Comparison of ENCODE assay signal across 10 mouse cellular contexts in the genomic region with DNA sequence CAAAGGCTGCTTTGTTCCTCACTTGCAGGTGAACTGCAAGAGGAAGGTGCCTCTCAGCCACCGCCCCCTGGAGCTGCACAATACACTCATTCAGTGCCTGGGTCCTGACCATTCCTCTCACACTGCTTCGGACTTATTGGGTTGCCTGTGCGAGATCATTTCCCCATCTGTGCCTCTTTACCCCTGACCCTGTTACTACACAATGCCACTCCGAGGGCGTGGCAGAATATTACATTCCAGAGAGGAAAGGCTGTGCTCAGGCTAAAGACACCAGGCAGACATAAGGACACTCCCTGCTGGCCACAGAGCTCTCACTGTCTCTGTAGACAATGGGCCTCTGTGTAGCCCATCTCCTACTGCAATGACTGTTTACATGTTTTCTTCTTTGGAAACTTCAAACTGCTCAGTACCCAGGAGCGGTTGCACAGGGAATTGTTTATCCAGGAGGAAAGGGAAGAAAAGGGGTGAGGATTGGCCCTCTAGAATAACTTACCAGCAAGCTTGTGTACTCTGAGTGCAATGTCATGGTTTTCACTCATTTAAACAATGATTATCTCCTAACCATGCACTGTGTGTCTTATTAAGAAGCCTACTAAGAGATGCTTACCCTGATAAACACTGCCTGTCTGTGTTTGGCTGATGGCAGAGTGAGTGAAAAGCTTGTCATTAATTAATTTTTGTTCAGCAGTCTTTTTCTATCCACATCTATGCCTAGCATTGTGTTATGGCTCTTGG.
DNase-seq lines count a peak whose midpoint lies in the region; ATAC-seq lines count a peak whose summit lies in the region.
"Had no signal": no experiment of that assay in that cellular context is flagged by ENCODE, and none has a peak within 500 bp of the region (broad histone marks: within the 10 kb centered on the region; RNA-seq: fewer than 3 reads in every experiment).

No protein-coding gene starts in this region.

- no peaks in the 10 kb centered on the region for H3K9me3 ChIP-seq in kidney, embryonic 16.5 days (ENCODE audit: low read length)
- no peaks in the 10 kb centered on the region for H3K9me3 ChIP-seq in hindbrain, embryonic 13.5 days
- H3K9me3 ChIP-seq: heart, embryonic 10.5 days; limb, embryonic 15.5 days had no signal

- no peaks in the 10 kb centered on the region for H3K36me3 ChIP-seq in kidney, embryonic 16.5 days (ENCODE audit: insufficient read depth, low read length)
- H3K36me3 ChIP-seq in hindbrain, embryonic 13.5 days, result no peaks in the 10 kb centered on the region
- H3K36me3 ChIP-seq: heart, embryonic 10.5 days; limb, embryonic 15.5 days had no signal

- 51% methylated on average over 6 of the region's 6 CpGs for WGBS in kidney, embryonic 16.5 days
- WGBS in hindbrain, embryonic 13.5 days, result 24% methylated on average over 6 of the region's 6 CpGs

- no peak overlapping the region for H3K4me3 ChIP-seq in kidney, embryonic 16.5 days (ENCODE audit: low read length)
- H3K4me3 ChIP-seq in hindbrain, embryonic 13.5 days, result no peak overlapping the region
- H3K4me3 ChIP-seq: heart, embryonic 10.5 days; limb, embryonic 15.5 days had no signal

- no peak overlapping the region for H3K4me2 ChIP-seq in kidney, embryonic 16.5 days (replicated peaks; ENCODE audit: low read depth, low read length)
- H3K4me2 ChIP-seq in hindbrain, embryonic 13.5 days, result no peak overlapping the region
- H3K4me2 ChIP-seq: limb, embryonic 15.5 days had no signal

- no peak overlapping the region for H3K9ac ChIP-seq in kidney, embryonic 16.5 days (replicated peaks; ENCODE audit: low read length)
- H3K9ac ChIP-seq in hindbrain, embryonic 13.5 days, result no peak overlapping the region
- H3K9ac ChIP-seq: limb, embryonic 15.5 days had no signal

- 0 out of 2 replicates have a peak, but pooled peaks cover 7% of the 10 kb centered on the region for H3K4me1 ChIP-seq in kidney, embryonic 16.5 days (ENCODE audit: insufficient read depth, low read length)
- peaks cover 10% of the 10 kb centered on the region for H3K4me1 ChIP-seq in hindbrain, embryonic 13.5 days (replicated peaks)
- H3K4me1 ChIP-seq: heart, embryonic 10.5 days had no signal

- no peaks in the 10 kb centered on the region for H3K27me3 ChIP-seq in kidney, embryonic 16.5 days (ENCODE audit: insufficient read depth, low read length)
- no peaks in the 10 kb centered on the region for H3K27me3 ChIP-seq in hindbrain, embryonic 13.5 days
- H3K27me3 ChIP-seq: limb, embryonic 15.5 days had no signal

- peak; percentile 69; the same call in 1 of the 2 replicates for ATAC-seq in kidney, embryonic 16.5 days (ENCODE audit: low FRiP score, low TSS enrichment)
- peak; percentile 85 for ATAC-seq in hindbrain, embryonic 13.5 days (ENCODE audit: low FRiP score)
- no peak for ATAC-seq in erythroblast, adult 5-6 weeks (replicated peaks; ENCODE audit: low FRiP score, poor library complexity, severe bottlenecking)

- H3K27ac ChIP-seq in kidney, embryonic 16.5 days (ENCODE audit: low read length), result no peak overlapping the region
- peak overlapping the region; percentile 62 for H3K27ac ChIP-seq in hindbrain, embryonic 13.5 days
- H3K27ac ChIP-seq: heart, embryonic 10.5 days; limb, embryonic 15.5 days had no signal

- no peak for DNase-seq in kidney, postnatal 36 days
- DNase-seq in adipocyte (ENCODE audit: low spot score), result peak; percentile 26
- peak; percentile 31 for DNase-seq in neural tube, embryonic 10.5 days (ENCODE audit: extremely low spot score, low spot score)
- DNase-seq in cerebellum, adult 9-10 months, result no peak
- no peak for DNase-seq in spleen, postnatal 10 days (ENCODE audit: low spot score in 2 of 2)

Comparison
In these comparisons a context has a peak if more than half of its experiments do, and no peak if none do; other contexts are left out.
1. DNase-seq: peak in adipocyte (single experiment) and neural tube, embryonic 10.5 days (single experiment); none in kidney, postnatal 36 days (0 of 2), cerebellum, adult 9-10 months (single experiment) and spleen, postnatal 10 days (0 of 2).